Mouse (Mus musculus): ENCODE data around the gene Tmem200b.

The Tmem200b gene

DNA sequence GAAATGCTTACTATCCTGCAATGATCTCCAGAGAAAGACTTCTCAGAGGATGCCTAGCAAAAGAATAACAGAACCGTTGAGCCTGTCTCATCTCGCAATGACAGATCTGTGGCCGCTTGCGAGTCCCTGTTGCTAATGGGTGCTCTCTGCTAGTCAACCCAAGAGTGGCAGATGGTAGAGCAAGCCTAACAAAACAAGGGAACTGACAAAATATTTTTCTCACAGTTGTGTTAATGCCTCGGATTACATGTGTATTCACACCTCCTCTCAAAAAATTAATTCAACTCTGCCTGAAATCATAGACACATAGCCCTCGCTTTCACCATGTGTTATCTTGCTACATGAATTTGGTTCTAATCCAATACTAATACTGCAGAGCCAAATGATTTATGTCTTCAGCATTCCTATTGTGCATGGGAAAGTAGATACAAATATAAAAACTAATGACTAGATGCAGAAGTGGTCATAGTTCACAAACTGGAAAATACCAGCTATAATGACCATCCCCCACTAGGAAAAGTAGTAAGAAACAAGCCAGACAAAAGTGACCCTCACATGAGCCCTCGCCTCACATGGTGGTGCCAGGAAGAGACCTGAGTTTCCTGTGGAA lies 48.8 kb downstream of the Tmem200b start:
- DNase-seq, result no peak
